Mouse (Mus musculus) left cerebral cortex, adult 18-20 months (tissue): ENCODE data around the gene Cdx2. TPM values are rescaled to one million over a fixed set of nuclear protein-coding genes. Genes with fewer than 3 reads are reported as not detected.

Source experiments
- DNase-seq, 2 experiments: peaks; one replicate each; pipeline ENCODE4 v3.0.0; 2021 to 2022; ENCODE audit warnings: low spot score in 2 of 2, mixed read lengths in 1 of 2
- total RNA-seq, 2 experiments: library from RNA; stranded (reverse); gene quantifications; 2 replicates each; pipeline ENCODE4 v1.2.3; 2021

Gene Cdx2
- total RNA-seq, 2 experiments from 2014 or later: not detected

DNA sequence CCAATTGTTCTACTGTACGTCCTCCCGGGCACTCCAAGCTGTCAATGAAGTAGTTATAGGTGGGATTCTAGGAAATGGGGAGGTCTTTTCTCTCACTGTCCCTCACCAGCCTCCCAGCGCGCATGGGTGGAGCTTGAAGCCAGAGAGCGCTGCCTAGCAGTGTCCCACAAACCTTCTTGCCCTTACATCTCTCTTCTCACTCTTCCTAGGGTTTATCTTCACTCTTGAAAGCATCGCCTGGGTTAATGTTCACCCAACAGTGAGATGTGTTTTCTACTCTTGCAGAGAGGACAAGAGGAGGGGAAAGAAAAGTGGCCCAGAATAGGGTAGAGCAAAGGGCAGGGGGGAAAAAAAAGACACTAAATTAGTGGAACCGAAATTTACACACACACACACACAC, 10.3 kb upstream of the Cdx2 start:
- DNase-seq: no peak

- no peak for DNase-seq
Observed at GRCm38 (mm10) chr5:147315432-147316075, 8.5 kb upstream of the Cdx2 start.

GRCm38 (mm10) chr5:147314646-147315431, 7.8 kb upstream of the Cdx2 start:
- DNase-seq: no peak

DNA sequence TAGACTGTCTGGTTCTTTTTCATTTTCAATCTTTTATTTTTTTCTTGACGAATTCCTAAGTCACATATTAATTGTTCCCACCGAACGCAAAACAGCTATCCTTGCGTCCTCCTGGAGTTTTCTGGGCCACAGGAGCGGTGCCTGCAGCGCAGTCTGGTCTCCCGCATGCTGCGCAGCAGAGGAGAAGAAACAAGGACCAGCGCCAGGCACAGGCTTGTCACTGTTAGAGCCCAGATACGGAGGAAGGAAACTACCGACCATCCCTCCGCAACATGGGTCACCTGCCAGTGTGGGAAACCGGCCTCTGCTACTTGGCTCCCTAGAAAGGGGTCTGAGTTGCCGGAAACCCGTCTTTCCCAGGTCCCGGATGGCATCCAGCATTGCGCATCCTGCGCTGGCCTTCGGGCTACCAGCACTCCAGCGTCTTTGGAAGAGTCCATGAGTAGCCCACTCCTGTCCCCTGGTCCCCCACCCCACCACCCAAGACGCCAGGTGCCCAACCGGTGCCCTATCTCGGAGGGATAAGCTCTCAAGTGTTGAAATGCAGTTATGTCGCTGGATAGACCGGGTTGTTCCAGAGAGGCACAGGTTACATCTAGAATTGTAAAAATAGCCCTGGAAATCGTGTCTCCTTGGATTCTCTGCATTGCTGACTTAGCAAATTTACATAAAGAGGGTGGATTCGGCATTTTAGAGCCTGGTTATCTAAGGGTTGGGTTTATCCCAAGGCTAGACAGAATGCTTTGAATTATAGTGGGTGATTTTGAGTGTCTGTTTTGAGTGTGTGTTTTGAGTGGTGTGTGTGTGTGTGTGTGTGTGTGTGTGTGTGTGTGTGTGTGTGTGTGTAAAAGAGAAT, 6.0 kb upstream of the Cdx2 start:
- DNase-seq: no peak

DNA sequence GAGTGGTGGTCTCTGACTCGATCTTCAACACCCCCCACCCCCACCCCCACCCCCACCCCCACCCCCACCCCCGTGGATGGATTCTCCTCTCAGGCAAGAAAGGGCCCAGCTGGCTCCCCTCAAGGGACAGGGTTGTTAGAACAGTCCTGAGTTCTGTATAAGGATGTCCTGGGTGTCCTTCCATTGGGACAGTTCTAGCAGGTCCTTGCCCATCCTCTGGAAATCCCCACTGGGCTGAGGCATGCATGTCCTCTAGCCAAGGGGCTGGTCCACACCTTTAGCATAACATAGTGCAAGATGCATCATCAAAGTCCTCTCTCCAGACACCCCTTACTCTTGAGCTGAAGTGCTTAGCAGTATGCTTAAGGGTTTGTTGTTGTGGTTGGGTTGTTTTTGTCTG, 2.7 kb upstream of the Cdx2 start:
- no peak for DNase-seq

DNA sequence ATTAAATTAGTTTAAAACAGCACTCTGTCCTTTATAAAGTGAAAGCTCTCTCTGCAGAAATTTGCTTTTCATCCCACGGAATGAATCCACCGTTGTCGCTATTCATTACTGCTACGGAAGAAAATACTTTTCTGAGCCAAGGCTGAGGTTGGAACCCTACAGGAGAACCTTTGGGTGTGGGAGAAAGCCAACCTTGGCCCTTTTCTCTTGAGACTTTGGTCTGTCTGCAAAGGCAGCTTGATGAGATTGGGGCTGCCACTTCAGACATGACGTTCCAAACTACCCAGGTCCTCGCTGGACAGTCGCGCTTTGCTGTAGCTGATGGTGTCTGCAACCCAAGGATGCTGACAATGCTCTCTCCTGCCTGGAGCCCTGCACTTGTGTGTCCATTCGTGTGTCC, 1.4 kb upstream of the Cdx2 start:
- no peak for DNase-seq

- no peak for DNase-seq
Observed at GRCm38 (mm10) chr5:147307398-147307785, 322 bp upstream of the Cdx2 start.

- DNase-seq: no peak
Observed at GRCm38 (mm10) chr5:147305856-147306637, 1.0 kb downstream of the Cdx2 start.

- no peak for DNase-seq
Observed at GRCm38 (mm10) chr5:147305166-147305565, 1.9 kb downstream of the Cdx2 start.

GRCm38 (mm10) chr5:147304276-147305155, 2.6 kb downstream of the Cdx2 start:
- no peak for DNase-seq

GRCm38 (mm10) chr5:147302746-147303400, 4.2 kb downstream of the Cdx2 start:
- DNase-seq: no peak

GRCm38 (mm10) chr5:147302141-147302540, 4.9 kb downstream of the Cdx2 start:
- DNase-seq: no peak

DNA sequence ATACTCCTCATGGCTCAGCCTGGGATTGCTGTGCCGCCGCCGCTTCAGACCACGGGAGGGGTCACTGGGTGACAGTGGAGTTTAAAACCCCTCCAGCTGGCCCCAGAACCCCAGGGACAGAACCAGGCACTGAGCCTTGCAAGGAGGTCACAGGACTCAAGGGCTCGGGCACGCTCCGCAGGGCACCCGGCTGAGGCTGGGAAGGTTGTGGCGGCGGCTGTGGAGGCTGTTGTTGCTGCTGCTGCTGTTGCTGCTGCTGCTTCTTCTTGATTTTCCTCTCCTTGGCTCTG, 5.3 kb downstream of the Cdx2 start:
- no peak for DNase-seq

DNA sequence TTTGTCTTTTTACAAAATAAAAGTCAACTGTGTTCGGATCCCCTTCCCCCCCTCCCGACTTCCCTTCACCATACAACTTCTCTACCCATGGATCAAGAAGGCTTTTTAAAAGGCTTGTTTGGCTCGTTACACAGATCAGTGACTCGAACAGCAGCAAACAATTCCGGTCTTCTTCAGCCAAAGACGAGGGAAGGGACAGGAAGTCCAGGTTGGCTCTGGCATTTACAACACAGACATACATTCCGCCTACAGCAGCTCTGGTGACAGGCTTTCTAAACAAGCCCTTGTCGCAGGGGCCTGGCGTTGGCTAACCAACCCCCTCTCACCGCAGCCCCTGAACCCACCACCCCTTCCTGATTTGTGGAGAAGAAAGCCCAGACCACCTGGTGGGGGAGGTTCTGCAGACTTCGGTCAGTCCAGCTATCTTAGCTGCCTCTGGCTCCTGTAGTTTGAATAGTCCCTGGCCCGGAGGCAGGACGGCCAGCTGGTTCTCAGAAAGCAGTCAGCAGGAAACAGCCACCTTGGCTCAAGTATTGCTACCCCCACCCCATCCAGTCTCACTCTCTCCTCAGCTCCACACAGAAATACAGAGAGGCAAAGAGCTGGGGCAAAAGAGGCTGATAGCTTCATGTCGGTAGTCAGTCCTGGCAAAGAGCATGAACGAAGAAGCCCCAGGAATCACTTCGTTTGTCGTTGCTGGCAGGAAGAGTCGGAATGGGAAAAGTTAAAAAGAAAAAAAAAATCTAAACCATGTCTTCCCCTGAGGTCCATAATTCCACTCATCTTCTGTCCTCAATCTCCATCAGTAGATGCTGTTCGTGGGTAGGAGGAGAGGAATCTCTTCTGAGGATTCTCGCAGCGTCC, 5.9 kb downstream of the Cdx2 start:
- DNase-seq: no peak

- DNase-seq: no peak
Observed at GRCm38 (mm10) chr5:147300001-147300363, 7.1 kb downstream of the Cdx2 start.

DNA sequence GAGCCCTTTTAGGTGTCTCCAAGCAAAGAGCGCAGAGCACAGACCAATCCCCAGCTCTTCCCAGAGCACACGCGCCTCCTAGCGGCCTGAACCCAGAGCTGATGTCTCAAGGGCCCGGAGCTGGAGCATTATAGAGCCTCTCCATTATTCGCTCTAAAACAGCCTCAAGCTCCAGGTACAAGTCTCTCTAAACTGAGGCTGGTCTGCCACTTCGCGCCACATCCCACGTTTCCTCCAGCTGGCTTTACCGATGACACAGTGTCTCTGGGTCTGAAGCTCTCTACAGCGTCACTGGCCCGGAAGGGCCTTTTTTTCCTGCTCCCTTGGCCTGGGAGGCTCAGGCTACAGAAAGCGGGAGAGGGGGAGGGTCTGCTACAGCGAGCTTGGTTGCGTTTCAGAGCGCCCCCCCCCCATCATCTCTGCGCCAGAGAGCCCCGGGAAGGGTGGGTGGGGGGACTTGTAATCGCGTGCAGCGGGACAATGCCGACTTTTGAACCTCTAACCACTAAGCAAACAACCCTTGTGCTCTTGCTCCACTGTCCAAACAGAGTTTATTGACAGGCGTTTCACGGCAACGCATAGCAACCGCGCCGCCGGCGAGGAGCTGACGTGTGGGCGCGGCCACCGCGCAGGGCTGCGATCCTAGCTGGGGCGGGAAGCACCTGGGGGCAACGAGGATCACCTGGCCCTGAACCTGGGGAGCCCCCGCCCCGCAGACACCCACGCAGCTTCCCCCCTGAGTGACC, 7.6 kb downstream of the Cdx2 start:
- peak; percentile 31 to 34 for DNase-seq

DNA sequence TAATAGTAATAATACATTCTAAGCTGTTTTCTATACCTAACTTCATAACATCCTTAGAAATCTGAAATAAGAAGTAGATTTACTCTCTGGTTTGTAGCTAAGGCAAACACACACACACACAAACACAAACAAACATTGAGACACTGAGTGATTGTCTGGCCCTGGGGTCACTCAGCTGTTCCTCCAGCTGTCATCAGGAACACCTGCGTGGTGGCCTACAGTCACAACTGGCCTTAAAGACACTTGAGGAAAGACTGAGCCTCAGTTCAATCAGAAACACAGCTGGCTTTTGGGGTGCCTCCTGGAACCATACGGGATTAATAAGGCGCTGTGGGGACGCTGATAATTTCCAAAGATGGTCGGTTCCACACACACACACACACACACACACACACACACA, 9.8 kb downstream of the Cdx2 start:
- DNase-seq: no peak

DNA sequence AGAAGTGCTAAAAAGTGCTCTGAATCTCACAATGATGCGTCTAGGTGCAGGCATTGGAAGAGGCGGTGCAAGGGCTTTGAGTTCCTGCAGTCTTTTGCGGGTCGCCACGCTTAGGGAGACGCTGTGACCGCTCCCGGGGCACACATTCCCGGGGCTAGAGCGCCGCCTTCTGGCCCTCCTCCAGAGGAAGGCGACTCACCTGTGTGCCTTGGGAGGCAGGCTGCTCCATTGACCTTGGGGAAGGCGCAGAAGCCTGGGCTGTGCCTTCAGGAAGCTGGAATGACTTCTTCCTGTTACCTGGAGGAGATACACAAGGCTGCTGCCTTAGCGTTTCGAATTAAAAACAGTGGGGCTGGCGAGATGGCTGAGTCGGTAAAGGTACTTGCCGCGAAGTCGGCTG, 12.9 kb downstream of the Cdx2 start:
- DNase-seq: no peak
